ENCODE assay signal across 12 mouse cellular contexts in the genomic region with DNA sequence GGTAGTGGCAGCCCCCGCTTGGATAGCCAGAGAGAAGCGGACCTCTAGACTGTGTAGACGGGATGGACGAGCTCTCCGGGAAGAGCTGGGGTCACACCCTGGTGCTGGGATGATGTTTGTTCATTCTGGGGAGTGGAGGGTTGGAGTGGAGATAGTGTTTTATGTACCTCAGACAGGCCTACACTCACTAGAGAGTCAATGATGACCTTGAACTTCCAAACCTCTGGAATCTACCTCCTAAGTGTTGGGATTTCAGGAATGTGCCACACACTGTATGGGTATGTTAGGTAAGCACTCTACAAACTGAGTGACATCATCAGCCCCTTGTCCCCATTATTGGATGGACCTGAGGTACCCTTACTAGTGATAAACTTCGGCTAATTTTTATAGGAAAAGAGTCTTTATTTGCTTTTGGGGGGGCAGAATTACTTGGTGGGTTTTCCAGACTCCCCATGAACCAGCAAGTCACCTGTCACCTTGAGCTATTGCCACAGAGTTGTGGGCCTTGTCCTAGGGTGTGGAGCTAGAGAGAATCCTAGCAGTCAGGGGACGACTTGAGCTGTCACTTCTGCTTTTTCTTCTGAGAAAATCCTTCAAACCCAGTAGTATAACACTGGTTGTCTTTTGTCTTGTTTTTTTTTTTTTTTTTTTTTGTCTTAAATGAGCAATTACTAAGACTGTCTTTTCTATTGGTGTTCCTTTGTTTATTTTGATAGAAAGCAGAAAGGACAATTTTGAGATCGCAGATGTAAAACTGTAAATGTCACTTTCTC.
"Had no signal": no experiment of that assay in that cellular context is flagged by ENCODE, and none has a peak within 500 bp of the region (broad histone marks: within the 10 kb centered on the region; RNA-seq: fewer than 3 reads in every experiment).

No protein-coding gene starts in this region.

- H3K27me3 ChIP-seq: limb, embryonic 15.5 days; neural tube, embryonic 13.5 days had no signal

- DNase-seq: lung, embryonic 14.5 days; lung, postnatal 10 days; retina, postnatal 1 day; thymus, postnatal 36 days had no signal

- H3K36me3 ChIP-seq: limb, embryonic 15.5 days; neural tube, embryonic 13.5 days had no signal

- H3K4me2 ChIP-seq: limb, embryonic 15.5 days; lung, embryonic 14.5 days; midbrain, embryonic 11.5 days; neural tube, embryonic 13.5 days had no signal

- H3K27ac ChIP-seq: left cerebral cortex, adult 2 months; limb, embryonic 15.5 days; liver, embryonic 14.5 days; macrophage; neural tube, embryonic 13.5 days had no signal

- ATAC-seq: midbrain, embryonic 16.5 days had no signal

- H3K4me3 ChIP-seq: left cerebral cortex, adult 2 months; limb, embryonic 15.5 days; megakaryocyte, embryonic 14.5 days; neural tube, embryonic 13.5 days had no signal

- H3K9ac ChIP-seq: limb, embryonic 15.5 days; liver, embryonic 14.5 days; lung, embryonic 14.5 days; neural tube, embryonic 13.5 days had no signal

- H3K9me3 ChIP-seq: limb, embryonic 15.5 days; megakaryocyte, embryonic 14.5 days; neural tube, embryonic 13.5 days had no signal
